Mouse (Mus musculus): ENCODE data around the gene Mcoln2.
A peak's percentile ranks its signal among the peaks of the same experiment; 100 is the strongest.

Mcoln2 gene

DNA sequence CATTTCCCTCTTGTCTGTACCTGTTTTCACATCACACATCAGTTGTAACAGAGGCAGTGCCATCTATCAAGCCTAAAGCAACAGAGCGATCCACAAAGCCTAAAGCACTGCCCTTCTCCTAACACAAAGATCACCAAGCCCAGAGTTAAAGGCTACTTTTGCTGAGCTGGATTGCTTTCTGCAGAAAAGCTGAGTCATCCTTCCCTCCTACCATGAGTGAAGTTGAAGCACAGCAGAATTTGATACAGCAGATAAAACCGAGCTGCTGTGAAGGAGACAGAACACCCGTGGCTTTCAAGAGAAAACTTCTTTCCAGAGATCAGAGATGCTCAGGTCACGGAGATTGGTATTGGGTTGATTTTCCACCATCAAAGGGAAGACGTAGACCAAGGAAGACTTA is 3.5 kb upstream of the Mcoln2 start:
- no peak for DNase-seq (ENCODE audit: low spot score)

DNA sequence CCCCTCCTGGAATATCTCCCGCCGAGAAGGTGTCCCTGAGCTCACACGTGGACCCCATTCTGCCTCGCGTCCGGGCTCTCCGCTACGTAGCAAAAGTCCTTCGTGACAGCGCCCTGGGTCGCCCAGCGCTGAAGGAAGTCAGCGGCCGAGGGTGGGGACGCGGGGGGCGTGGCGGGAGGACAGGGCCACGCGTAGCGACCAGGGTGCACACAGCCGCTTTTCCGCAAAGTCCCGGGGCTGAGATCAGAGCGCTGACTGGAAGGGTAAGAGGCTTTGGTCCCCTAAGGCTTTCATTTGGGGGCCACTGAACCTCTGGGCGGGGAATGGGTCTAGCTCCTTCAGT is 396 bp downstream of the Mcoln2 start:
- peak; percentile 41 for DNase-seq (ENCODE audit: low spot score)

DNA sequence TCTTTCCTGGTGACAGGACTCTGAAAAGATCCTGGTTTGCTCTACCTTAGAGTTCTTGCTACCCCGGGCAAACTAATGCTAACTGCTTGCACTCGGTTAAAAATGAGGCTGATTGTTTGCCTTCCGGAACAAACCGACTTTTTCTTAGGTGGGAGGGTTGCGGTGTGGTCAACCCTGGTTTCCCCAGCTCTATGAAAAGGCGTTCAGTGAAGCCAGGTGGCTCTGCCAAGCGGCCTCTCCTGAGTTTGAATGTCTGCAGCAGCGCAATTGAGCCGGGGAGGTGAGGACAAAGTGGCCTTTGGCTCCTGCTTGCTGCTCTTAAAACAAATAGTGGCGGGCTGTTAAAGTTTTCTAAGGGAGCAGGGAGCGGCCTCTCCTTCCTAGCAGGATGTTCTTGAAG is 927 bp downstream of the Mcoln2 start:
- DNase-seq (ENCODE audit: low spot score), result peak; percentile 21

DNA sequence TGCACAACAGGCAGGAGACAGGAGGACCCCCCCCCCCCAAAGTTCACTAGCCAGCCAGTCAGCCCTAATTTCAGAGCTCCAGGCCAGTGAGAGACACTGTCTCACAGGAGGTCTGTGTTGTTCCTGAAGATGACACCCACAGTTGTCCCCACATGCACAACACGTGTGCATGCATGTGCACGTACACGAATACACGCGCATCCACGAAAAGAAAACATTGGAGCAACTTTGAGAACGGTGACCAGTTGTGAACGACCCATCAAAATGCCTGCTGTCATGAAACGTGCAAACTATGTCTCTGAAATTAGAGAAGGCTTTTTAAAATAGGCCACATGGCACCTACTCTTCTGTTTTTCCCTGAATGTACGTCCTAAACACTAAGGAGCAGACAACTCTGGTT is 1.7 kb downstream of the Mcoln2 start:
- no peak for DNase-seq (ENCODE audit: low spot score)

DNA sequence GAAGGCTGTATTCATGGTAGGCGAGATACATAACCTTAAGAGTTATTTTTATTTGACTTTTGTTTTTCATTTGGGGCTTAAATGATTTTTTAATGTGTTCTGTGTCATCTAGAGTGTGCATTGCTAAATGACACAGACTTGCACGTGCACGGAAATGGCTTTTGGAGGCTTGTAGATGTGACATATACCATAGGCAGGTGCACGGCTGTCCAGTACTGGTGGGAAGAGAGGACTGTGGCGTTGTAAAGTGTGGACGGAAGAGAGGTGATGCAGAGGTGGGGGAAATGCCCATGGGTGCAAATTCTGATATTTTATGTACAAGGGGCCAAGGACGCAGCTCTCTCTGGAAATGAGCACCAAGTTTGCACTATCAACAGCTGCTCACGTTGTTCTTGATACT is 2.1 kb downstream of the Mcoln2 start:
- DNase-seq (ENCODE audit: low spot score), result no peak

DNA sequence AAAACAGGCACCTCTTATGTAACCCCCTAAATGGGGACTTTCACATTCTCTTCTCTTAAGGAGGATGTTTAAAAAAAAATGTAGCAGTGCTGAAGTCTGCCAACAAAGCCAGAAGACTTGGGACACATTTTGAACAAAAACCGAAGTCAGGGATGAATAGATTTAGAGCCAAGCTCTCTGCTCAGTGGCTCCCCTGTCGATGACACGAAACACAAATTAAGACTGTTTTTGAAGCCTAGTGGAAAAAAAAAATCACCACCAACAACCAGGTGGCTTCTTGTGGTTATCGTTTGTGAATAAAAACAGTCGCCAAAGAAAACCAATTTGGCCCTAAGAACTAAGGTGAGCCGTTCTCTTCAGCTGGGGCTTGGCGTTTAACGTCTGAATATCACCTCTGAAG is 2.7 kb downstream of the Mcoln2 start:
- no peak for DNase-seq (ENCODE audit: low spot score)

DNA sequence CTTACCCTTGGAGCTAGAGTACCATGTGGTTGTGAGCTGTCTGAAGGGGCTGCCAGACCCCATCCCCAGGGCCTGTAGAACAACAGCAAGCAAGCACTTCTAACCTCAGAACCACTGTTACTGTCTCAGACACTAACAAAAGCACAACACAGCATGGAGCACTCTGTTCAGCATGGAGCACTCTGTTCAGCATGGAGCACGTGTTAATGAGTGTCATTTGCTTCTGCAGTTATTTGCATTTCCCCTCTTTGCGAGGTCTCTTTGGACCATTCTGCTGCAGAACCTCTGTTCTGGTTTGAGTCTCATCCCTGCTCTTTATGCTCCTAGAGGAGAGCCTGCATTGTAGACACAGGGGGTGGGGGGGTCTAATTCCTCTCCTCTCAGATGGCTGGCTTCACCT is 3.3 kb downstream of the Mcoln2 start:
- DNase-seq (ENCODE audit: low spot score), result no peak

DNA sequence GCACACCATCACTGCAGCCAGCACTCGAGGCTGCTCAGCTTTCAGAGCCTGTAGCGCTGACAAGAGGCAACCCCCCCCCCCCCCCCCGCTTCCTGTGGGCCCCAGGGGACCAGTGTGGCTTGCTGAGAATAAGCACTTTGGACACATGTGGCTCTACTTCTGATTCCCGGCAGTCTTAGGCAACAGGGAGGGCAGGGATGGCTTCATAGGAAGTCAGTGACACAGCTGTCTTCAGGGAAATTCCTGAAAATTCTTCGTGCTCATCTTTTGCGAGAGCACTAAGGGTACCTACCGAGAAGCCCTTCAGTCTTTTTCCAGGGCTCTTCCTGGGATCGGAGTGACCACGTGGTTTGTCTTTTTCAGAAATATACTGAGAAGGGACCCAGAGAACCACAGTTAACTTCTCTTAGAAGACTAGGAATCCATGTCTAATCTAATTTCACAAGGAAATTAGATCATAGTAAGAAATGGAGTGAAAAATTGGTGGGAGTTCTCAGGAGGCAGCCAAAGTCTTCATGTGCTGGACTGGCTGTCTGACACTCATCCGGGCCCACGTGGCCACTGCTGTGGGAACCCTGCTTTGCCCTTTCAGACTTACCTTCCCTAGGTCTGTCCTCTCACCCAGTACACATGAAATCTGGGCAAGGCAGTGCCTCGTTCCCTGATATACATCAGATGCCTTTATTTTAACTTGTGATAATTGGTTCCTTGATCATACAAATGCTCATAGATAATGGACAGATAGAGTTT is 4.4 kb downstream of the Mcoln2 start:
- DNase-seq (ENCODE audit: low spot score), result no peak

DNA sequence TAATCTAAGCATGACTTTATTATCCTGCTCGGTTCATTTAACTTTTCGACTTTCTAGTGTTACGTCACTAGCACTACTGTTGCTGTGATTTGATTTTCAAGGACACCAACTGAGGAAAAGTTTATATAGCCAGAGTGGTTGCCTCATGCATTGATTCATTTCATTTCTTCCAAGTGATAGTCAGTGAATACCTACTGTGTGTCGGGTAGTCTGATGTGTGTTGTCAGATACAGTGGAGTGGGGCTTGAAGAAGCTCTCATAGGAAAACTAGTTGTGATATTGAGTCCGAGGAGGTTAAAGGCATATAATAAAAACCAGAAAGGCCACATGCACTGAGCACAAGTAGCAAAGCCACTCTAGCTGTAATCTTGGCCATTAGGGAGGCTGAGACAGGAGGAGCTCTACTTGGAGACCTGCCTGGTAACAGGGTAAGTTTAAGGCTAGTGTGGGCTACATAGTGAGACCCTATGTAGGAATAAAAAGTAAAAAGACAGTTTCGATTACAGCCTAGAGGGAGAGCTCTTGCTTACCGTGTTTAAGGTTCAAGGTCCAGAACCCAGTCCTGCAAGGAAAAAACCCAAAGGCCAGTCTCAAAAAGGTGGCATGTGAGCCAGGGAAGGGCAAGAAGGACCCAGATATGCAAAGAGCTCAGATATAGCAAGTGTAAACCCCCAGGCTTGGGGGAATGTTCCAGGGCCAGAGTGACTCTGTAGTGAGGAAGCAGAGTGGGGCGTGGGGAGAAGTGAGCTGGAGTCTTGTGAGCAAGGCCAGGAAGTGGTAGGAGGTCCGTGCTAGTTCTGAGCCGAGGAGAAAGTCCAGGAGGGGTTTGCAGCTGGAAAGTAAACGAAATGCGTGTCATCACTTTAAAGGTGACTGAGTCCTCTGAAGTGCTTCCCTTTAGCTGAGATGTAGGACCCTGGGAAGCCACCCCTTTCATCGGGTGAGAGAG is 6.3 kb downstream of the Mcoln2 start:
- DNase-seq (ENCODE audit: low spot score), result no peak

DNA sequence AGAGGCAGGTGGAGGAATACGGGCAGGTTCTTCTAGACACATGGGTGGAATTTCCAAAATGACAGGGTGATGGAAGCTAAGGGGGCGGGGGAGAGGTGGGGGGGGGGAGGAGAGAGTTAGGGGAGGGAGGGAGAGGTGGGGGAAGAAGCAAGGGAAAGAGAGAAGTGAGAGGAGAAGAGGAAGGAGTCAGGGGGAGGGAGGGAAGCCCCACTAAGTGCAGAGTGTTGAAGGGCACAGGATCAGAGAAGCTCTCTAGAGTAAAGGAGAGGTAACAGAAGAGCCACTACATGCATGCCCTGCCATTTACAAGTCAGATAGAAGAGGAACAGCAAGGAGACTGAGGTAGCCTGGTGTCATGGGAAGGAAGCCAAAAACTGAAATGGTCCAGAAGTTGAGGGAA is 7.2 kb downstream of the Mcoln2 start:
- no peak for DNase-seq (ENCODE audit: low spot score)

DNA sequence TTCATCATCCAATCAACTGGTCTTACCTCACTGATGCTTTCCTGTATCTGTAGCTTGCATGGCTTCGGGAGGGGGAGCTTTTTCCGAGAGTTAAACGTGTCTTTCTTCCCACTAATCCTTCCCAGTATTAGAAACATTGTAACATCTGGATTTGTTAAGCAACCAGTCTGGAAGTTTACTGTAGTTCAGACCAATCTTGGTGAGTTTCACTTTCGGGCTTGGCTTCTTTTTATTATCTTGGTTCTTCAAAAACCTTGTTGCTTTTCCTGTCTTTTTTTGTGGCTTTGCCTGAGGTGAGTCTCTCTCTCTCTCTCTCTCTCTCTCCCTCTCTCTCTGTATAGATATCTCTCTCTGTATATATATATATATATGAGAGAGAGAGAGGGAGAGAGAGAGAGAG is 8.4 kb downstream of the Mcoln2 start:
- no peak for DNase-seq (ENCODE audit: low spot score)

DNA sequence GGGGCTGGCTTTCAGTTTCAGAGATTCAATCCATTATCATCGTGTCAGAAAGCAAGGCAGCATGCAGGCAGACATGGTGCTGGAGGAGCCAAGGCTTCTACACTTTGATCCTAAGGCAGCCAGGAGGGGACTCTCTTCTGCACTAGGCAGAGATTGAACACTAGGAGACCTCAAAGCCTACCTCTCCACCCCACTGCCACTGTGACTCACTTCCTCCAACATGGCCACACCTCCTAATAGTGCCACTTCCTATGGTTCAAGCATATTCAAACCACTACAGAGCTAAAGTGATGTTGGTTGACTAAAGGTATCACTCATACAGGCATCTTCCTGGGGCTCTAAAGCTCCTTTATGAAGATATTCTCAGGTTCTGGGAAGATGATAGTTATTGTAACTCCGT is 9.7 kb downstream of the Mcoln2 start:
- DNase-seq (ENCODE audit: low spot score), result no peak

DNA sequence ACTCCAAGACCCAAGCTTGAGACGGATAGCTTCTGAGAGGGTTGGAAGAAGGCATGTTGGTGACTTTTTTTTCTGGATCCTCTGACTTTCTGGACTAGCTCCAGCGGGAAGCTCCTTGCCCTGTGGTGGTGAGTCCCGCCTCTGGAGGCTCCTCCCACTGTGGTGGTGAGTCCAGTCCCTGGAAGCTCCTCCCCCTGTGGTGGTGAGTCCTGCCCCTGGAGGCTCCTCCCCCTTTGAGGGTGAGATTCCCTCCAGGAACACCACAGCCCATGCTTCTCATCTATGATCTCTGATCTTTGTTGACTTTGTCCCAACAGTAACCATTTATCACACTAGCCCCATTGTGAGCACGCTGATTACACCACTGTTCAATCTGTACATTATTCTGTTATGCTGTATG is 12.6 kb downstream of the Mcoln2 start:
- no peak for DNase-seq (ENCODE audit: low spot score)

DNA sequence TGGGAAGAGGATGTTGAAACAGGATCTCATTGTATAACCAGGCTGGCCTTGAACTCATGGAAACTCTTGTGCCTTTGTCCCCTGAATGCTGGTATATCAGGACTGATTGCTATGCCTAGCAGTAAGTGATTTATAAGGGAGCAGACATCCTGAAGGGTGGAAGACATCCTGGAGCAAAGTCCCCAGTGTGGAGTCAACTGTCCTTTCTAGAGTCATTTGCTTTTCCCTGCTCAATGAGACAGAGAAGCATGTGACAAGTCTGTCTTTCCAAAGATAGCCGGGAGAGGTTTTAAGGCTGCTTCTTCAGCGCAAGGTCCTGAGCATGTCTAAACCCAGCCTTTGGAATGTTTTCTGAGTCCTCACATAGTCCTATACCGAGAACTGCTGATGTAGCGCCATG is 19.7 kb downstream of the Mcoln2 start:
- DNase-seq (ENCODE audit: low spot score), result no peak

DNA sequence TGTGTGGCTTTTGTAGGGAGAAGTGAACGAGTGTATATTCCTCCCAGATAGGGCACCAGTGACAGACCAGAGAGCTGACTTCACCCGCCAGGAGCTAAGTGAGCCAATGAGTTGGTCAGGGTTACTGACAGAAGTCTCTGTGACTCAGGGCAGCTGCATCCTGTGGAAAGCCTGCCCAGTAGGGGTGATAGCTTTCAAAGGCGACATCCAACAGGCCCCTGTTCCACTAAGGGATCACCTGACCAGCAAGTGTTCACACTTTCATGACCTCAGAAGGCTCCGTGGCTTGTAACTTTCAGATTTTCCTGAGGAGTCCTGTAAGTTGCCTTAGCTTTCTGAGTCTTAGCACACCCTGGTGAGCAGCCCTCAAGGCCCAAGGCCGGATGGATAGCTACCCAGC is 23.4 kb downstream of the Mcoln2 start:
- no peak for DNase-seq (ENCODE audit: low spot score)

DNA sequence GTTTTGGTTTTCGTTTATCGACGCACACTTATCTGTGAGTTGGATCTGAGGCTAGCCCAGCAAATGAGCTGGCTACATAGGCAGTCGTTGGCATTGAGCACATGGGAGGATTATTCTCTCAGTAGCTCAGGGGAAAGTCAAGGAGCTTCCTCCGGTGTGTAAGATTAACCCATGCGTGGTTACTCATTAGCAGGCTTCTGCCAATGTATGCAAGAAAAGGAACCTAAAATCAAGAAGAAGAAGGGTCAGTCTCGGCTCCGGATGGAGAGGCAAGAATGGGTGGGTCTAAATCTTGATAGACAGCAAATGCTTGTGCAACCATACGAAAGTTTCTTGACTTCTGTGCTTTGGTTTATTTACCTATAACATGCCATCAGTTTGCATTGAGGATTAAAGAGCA is 24.6 kb downstream of the Mcoln2 start:
- no peak for DNase-seq (ENCODE audit: low spot score)

DNA sequence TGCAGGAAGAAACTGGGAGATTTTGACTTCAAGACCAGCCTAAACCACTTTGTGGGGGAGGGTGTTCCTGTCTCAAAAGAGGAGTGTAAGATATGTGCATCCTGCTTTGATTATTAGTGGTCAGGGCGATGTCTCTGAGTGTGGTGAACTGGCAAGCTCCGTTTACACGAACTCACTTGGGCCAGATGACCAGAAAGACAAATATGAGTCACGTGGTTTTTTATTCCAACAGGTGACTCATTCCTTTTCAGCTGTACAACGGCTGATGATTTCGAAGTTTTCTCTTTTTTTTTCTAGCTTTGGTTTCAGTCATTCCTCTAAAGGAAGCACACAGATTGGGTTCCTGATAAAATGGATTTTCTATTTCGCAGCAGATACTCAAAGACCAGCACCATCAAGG is 27.7 kb downstream of the Mcoln2 start:
- DNase-seq (ENCODE audit: low spot score), result no peak

DNA sequence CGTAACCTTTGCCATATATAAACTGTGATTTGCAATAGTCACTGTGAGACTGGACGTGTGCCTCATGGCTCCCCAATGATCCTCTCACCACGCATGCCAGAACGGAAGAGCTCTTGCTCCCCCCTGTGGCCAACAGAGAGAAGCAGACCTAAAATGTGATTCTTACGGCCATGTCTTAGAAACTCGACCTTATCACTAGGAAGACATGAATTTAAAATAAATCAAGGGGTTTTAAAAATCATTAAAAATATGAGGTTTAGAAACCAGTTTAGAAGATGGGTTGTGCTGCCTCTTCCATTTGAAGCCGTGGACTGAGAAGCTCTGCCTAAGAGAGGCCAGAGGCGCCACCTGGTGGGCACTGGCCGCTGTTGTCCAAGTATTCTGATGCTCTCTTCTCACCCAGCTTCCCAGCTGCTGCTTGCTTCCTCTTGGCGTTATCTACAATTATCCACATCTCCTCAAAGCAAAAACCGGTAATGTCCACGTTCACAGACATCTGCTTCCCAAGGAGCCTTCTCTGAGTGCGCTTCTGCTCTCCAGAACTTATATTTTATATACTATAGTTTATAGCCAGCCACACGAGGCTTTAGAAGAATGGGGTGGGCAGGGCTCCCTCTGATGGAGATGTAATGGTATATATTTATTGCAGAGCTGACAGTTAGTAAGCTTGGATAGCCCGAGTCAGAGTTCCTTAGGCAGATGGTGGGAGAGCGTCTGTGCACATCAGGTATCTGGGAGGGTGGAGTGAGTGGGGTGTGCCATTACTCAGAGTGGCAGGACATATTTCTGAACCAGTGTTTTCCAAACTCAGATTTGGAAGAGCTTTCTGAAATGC is 28.3 kb downstream of the Mcoln2 start:
- DNase-seq (ENCODE audit: low spot score), result peak; percentile 73

DNA sequence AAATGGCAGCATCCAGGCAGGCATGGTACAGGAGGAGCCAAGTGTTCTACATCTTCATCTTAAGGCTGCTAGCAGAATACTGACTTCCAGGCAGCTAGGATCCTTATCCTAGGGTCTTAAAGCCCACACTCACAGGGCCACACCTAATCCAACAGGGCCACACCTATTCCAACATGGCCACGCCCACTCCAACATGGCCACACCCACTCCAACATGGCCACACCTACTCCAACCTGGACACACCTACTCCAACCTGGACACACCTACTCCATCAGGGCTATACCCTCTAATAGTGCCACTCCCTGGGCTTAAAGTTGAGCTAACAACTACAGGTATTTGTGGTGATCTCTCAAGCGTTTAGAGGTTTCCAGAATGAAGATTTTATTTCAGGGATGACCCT is 30.7 kb downstream of the Mcoln2 start:
- DNase-seq (ENCODE audit: low spot score), result no peak

DNA sequence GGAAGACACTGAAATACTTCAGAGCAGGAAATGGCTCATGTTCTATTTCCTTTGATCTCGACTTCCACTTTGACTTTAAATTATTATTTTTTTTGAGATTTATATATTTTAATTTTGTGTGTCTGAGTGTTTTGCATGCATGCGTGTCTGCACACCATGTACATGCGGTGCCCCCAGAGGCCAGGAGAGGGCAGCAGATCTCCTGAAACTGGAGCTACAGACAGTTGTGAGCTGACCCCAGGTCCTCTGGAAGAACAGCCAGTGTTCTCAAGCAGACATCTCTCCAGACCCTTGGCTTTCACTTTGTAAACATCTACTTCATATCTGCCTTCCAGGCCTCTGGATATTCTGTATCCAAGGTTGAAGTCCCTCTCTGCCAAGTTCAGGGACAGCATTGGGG is 31.4 kb downstream of the Mcoln2 start:
- peak; percentile 45 for DNase-seq (ENCODE audit: low spot score)

DNA sequence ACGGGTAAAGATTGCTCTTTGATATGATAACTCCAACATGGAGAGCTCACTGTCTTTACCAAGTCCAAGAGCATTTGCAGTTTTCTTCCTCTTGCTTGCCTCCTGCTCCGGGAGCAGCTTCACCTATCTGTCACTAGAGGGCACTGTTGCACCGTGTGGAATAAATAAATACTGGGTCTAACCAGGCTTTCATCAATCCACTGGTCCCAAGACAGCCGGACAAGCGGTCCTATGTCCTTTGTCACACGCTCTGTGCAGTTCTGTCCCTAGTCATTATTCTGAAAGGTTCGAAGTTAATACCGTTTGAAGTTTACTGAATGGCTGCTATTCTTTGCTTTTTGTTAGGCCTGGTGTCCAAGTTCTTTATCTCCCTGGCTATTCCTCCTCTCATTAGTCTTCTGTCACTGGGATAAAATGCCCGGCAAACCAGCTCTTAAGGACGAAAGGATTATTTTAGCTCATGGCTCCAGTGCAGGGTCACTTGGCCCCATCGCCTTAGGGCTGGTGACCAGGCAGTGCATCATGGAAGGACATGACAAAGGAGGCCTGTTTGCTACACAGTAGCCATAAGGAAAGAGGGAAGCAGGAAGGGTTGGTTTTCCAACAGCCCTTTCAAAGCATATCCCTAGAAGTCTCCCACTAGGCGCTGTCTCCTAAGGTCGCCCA is 35.5 kb downstream of the Mcoln2 start:
- peak; percentile 65 for DNase-seq (ENCODE audit: low spot score)

DNA sequence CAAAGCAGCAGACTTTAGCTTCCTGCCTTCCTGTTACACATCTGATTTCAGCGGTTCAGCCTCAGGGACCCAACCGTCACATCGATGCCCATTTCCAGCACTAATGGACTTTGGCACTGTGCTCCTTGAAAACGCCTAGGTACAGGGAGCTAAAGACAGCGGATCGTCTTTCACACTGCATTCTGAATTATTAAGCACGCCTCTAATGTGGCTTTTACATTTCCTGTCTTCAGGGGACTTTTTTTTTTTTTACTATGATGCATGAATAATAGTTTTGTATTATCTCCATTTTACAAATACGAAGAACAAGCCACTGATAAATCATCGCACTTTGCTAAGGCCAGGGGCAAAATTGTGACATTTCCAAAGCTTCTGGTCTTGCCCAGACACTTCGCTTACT is 36.4 kb downstream of the Mcoln2 start:
- DNase-seq (ENCODE audit: low spot score), result no peak
